Mouse (Mus musculus) midbrain, embryonic 13.5 days (tissue): ENCODE measurements at regions not wholly inside any gene's neighbourhood (a gene's known extent, or its start where the extent isn't known, plus 50 kb on each side); places are given as distances from the start of the nearest gene placed in this dataset.

ENCODE experiments used
- ATAC-seq: fragments of 200-750 bp; cut with Nextera tagmentation; 2 replicates; pipeline ENCODE4 v1.8.0; 2017; ENCODE audit warnings: mild to moderate bottlenecking, moderate TSS enrichment, moderate library complexity
- H3K27ac ChIP-seq: fragments of 300-500 bp; sonication (generic); 2 replicates; pipeline ENCODE4 v1.5.1; 2015; ENCODE audit warnings: inconsistent platforms, mild to moderate bottlenecking, moderate library complexity
- H3K27me3 ChIP-seq: fragments of 300-500 bp; sonication (generic); 2 replicates; pipeline ENCODE4 v1.6.1; 2015; ENCODE audit warnings: mild to moderate bottlenecking, inconsistent platforms
- H3K36me3 ChIP-seq: fragments of 300-500 bp; sonication (generic); 2 replicates; pipeline ENCODE4 v1.6.1; 2015; ENCODE audit warnings: mild to moderate bottlenecking, inconsistent platforms
- H3K4me1 ChIP-seq: fragments of 300-500 bp; sonication (generic); replicated peaks from 2 replicates; pipeline ENCODE4 v1.6.1; 2015; ENCODE audit warnings: inconsistent platforms
- H3K4me2 ChIP-seq: fragments of 300-500 bp; sonication (generic); replicated peaks from 2 replicates; pipeline ENCODE4 v1.6.1; 2015; ENCODE audit warnings: moderate library complexity, mild to moderate bottlenecking, inconsistent platforms
- H3K4me3 ChIP-seq: fragments of 300-500 bp; sonication (generic); replicated peaks from 2 replicates; pipeline ENCODE4 v1.5.1; 2015; ENCODE audit warnings: mild to moderate bottlenecking, inconsistent platforms
- H3K9ac ChIP-seq: fragments of 300-500 bp; sonication (generic); replicated peaks from 2 replicates; pipeline ENCODE4 v1.6.1; 2015; ENCODE audit warnings: mild to moderate bottlenecking, inconsistent platforms
- H3K9me3 ChIP-seq: fragments of 300-500 bp; sonication (generic); 2 replicates; pipeline ENCODE4 v1.6.1; 2016; ENCODE audit warnings: mild to moderate bottlenecking, inconsistent platforms
- WGBS: fragments of 180-500 bp; shearing (Covaris S2); methylation state at CpG from one replicate; pipeline ENCODE4 v1.1.7; 2015; 5-methylcytosine and 5-hydroxymethylcytosine counted together

- no peak overlapping the region for H3K4me3 ChIP-seq
- no peaks in the 10 kb centered on the region for H3K36me3 ChIP-seq
- H3K9ac ChIP-seq = no peak overlapping the region
- H3K9me3 ChIP-seq = no peaks in the 10 kb centered on the region
- 49% methylated on average over 7 of the region's 7 CpGs for WGBS
- H3K27me3 ChIP-seq = no peaks in the 10 kb centered on the region
- no peak overlapping the region for H3K27ac ChIP-seq
- ATAC-seq = no peak
- no peak overlapping the region for H3K4me2 ChIP-seq
- peaks cover 12% of the 10 kb centered on the region; the same call in 1 of the 2 replicates for H3K4me1 ChIP-seq
These were observed 161.7 kb downstream of the Rpl36a-ps1 start for GRCm38 (mm10) chr14:98832401-98832800.

- no peak overlapping the region for H3K9ac ChIP-seq
- peaks cover 12% of the 10 kb centered on the region; the same call in 1 of the 2 replicates for H3K4me1 ChIP-seq
- peak overlapping the region; percentile 25; the same call in 1 of the 2 replicates for H3K27ac ChIP-seq
- H3K4me2 ChIP-seq = no peak overlapping the region
- no peak overlapping the region for H3K4me3 ChIP-seq
- WGBS = 56% methylated on average over 5 of the region's 5 CpGs
- 0 out of 2 replicates have a peak, but pooled peaks have one; percentile 58 for ATAC-seq
- no peaks in the 10 kb centered on the region for H3K27me3 ChIP-seq
- H3K36me3 ChIP-seq = no peaks in the 10 kb centered on the region
- no peaks in the 10 kb centered on the region for H3K9me3 ChIP-seq
These were observed 164.0 kb downstream of the Rpl36a-ps1 start for GRCm38 (mm10) chr14:98829958-98830633.

- no peaks in the 10 kb centered on the region for H3K9me3 ChIP-seq
- no peak overlapping the region for H3K4me2 ChIP-seq
- H3K9ac ChIP-seq = no peak overlapping the region
- H3K4me1 ChIP-seq = 0 out of 2 replicates have a peak, but pooled peaks cover 2% of the 10 kb centered on the region
- no peak for ATAC-seq
- no peak overlapping the region for H3K27ac ChIP-seq
- H3K4me3 ChIP-seq = no peak overlapping the region
- no peaks in the 10 kb centered on the region for H3K27me3 ChIP-seq
- WGBS = 93% methylated on average over 2 of the region's 2 CpGs
- H3K36me3 ChIP-seq = no peaks in the 10 kb centered on the region
These were observed 166.6 kb downstream of the Rpl36a-ps1 start for GRCm38 (mm10) chr14:98827490-98827889.

- H3K4me2 ChIP-seq = no peak overlapping the region
- H3K27ac ChIP-seq = no peak overlapping the region
- no peak overlapping the region for H3K9ac ChIP-seq
- ATAC-seq = peak; percentile 63; the same call in 1 of the 2 replicates
- H3K36me3 ChIP-seq = no peaks in the 10 kb centered on the region
- 62% methylated on average over 5 of the region's 5 CpGs for WGBS
- H3K4me3 ChIP-seq = no peak overlapping the region
- H3K9me3 ChIP-seq = no peaks in the 10 kb centered on the region
- no peaks in the 10 kb centered on the region for H3K4me1 ChIP-seq
- no peaks in the 10 kb centered on the region for H3K27me3 ChIP-seq
These were observed 180.5 kb downstream of the Rpl36a-ps1 start for GRCm38 (mm10) chr14:98813657-98814056.

GRCm38 (mm10) chr14:98810259-98811042, 183.7 kb downstream of the Rpl36a-ps1 start:
- 79% methylated on average over 3 of the region's 3 CpGs for WGBS
- H3K27me3 ChIP-seq = no peaks in the 10 kb centered on the region
- ATAC-seq = no peak

GRCm38 (mm10) chr14:98808117-98808516, 186.0 kb downstream of the Rpl36a-ps1 start:
- Histone ChIP-seq H3K27me3 (no peaks in the 10 kb centered on the region), H3K36me3 (no peaks in the 10 kb centered on the region), H3K9ac (no peak overlapping the region), H3K4me1 (no peaks in the 10 kb centered on the region), H3K4me3 (no peak overlapping the region), H3K27ac (no peak overlapping the region), H3K9me3 (no peaks in the 10 kb centered on the region), H3K4me2 (no peak overlapping the region)
- 88% methylated on average over 1 of the region's 1 CpGs for WGBS
- no peak for ATAC-seq

More at GRCm38 (mm10) chr14:98810259-98811042, 183.7 kb downstream of the Rpl36a-ps1 start:
- Histone ChIP-seq H3K4me2 (no peak overlapping the region), H3K9me3 (no peaks in the 10 kb centered on the region), H3K36me3 (no peaks in the 10 kb centered on the region), H3K4me3 (no peak overlapping the region), H3K9ac (no peak overlapping the region), H3K4me1 (no peaks in the 10 kb centered on the region), H3K27ac (no peak overlapping the region)

- H3K4me2 ChIP-seq = no peak overlapping the region
- H3K27ac ChIP-seq = no peak overlapping the region
- H3K4me1 ChIP-seq = no peaks in the 10 kb centered on the region
- H3K36me3 ChIP-seq = no peaks in the 10 kb centered on the region
- no peak for ATAC-seq
- H3K27me3 ChIP-seq = no peaks in the 10 kb centered on the region
- H3K9ac ChIP-seq = no peak overlapping the region
- no peaks in the 10 kb centered on the region for H3K9me3 ChIP-seq
- 65% methylated on average over 6 of the region's 6 CpGs for WGBS
- H3K4me3 ChIP-seq = no peak overlapping the region
These were observed 189.1 kb downstream of the Rpl36a-ps1 start for GRCm38 (mm10) chr14:98805066-98805465.

GRCm38 (mm10) chr14:98801293-98801692, 192.8 kb downstream of the Rpl36a-ps1 start:
- H3K4me3 ChIP-seq = no peak overlapping the region
- no peak overlapping the region for H3K4me2 ChIP-seq
- ATAC-seq = no peak
- no peak overlapping the region for H3K9ac ChIP-seq
- no peaks in the 10 kb centered on the region for H3K4me1 ChIP-seq
- 95% methylated on average over 2 of the region's 2 CpGs for WGBS
- H3K27ac ChIP-seq = no peak overlapping the region
- no peaks in the 10 kb centered on the region for H3K36me3 ChIP-seq
- no peaks in the 10 kb centered on the region for H3K9me3 ChIP-seq
- no peaks in the 10 kb centered on the region for H3K27me3 ChIP-seq

GRCm38 (mm10) chr14:98791970-98792369, 202.1 kb downstream of the Rpl36a-ps1 start:
- Histone ChIP-seq H3K27me3 (no peaks in the 10 kb centered on the region), H3K9ac (no peak overlapping the region), H3K9me3 (no peaks in the 10 kb centered on the region), H3K4me2 (no peak overlapping the region), H3K36me3 (no peaks in the 10 kb centered on the region), H3K27ac (no peak overlapping the region), H3K4me3 (no peak overlapping the region), H3K4me1 (peaks cover 12% of the 10 kb centered on the region; the same call in 1 of the 2 replicates)
- WGBS = 47% methylated on average over 4 of the region's 4 CpGs
- ATAC-seq = no peak

GRCm38 (mm10) chr14:98791232-98791906, 202.7 kb downstream of the Rpl36a-ps1 start:
- H3K27ac ChIP-seq = no peak overlapping the region
- no peaks in the 10 kb centered on the region for H3K9me3 ChIP-seq
- no peaks in the 10 kb centered on the region for H3K27me3 ChIP-seq
- no peak overlapping the region for H3K9ac ChIP-seq
- peaks cover 12% of the 10 kb centered on the region; the same call in 1 of the 2 replicates for H3K4me1 ChIP-seq
- H3K4me2 ChIP-seq = no peak overlapping the region
- H3K4me3 ChIP-seq = no peak overlapping the region
- H3K36me3 ChIP-seq = no peaks in the 10 kb centered on the region
- ATAC-seq = no peak
- 66% methylated on average over 6 of the region's 6 CpGs for WGBS

- Histone ChIP-seq H3K4me2 (no peak overlapping the region), H3K27me3 (no peaks in the 10 kb centered on the region), H3K27ac (no peak overlapping the region), H3K36me3 (no peaks in the 10 kb centered on the region), H3K4me1 (peaks cover 12% of the 10 kb centered on the region; the same call in 1 of the 2 replicates), H3K9ac (no peak overlapping the region), H3K4me3 (no peak overlapping the region), H3K9me3 (no peaks in the 10 kb centered on the region)
- WGBS = 91% methylated on average over 6 of the region's 6 CpGs
- no peak for ATAC-seq
These were observed 204.3 kb downstream of the Rpl36a-ps1 start for GRCm38 (mm10) chr14:98789794-98790193.

GRCm38 (mm10) chr14:98781711-98782110, 212.4 kb downstream of the Rpl36a-ps1 start:
- no peaks in the 10 kb centered on the region for H3K4me1 ChIP-seq
- no peaks in the 10 kb centered on the region for H3K27me3 ChIP-seq
- H3K4me3 ChIP-seq = no peak overlapping the region
- no peak overlapping the region for H3K9ac ChIP-seq
- H3K27ac ChIP-seq = no peak overlapping the region
- H3K36me3 ChIP-seq = no peaks in the 10 kb centered on the region
- H3K4me2 ChIP-seq = no peak overlapping the region
- WGBS = 91% methylated on average over 12 of the region's 12 CpGs
- no peaks in the 10 kb centered on the region for H3K9me3 ChIP-seq
- no peak for ATAC-seq
